Mouse (Mus musculus): Measurements from ENCODE around the gene Krt82. TPM values are rescaled to one million over a fixed set of nuclear protein-coding genes. Genes with fewer than 3 reads are reported as not detected.
A peak's percentile ranks its signal among the peaks of the same experiment; 100 is the strongest.

Gene Krt82
- total and polyA plus RNA-seq, 3 experiments, result not detected

GRCm38 (mm10) chr15:101506896-101507758, 43.3 kb downstream of the Krt82 start:
- intact Hi-C loops (cut with DNase I), result no loop called here
- DNase-seq, result no peak
- H3K4me1 ChIP-seq (ENCODE audit: control insufficient read depth, insufficient read depth, low read length), result no peaks in the 10 kb centered on the region
- H3K79me2 ChIP-seq (replicated peaks; ENCODE audit: control insufficient read depth, insufficient read depth, low read length), result no peaks in the 10 kb centered on the region
- H3K36me3 ChIP-seq (ENCODE audit: control insufficient read depth, insufficient read depth, low read length), result no peaks in the 10 kb centered on the region
- 37% methylated on average over 14 of the region's 14 CpGs for WGBS
- H3K9ac ChIP-seq (ENCODE audit: low read depth, low read length), result no peak overlapping the region
- no peak overlapping the region for H3K27ac ChIP-seq
- TF ChIP-seq POLR2A (IDR thresholded peaks at IDR 0.05; ENCODE audit: insufficient read depth, low read depth, low read length) (no peak), EP300 (IDR thresholded peaks at IDR 0.05; ENCODE audit: insufficient read depth, low read depth, low read length) (no peak), CTCF (IDR thresholded peaks at IDR 0.05) (no peak)
- H3K27me3 ChIP-seq (ENCODE audit: control insufficient read depth, insufficient read depth, low read length), result no peaks in the 10 kb centered on the region
- H3K4me3 ChIP-seq, result no peak overlapping the region

GRCm38 (mm10) chr15:101497181-101497580, 53.3 kb downstream of the Krt82 start:
- intact Hi-C loops (cut with DNase I), result loop anchor here (2.0 kb wide), 1 partner anchor 158 kb away; no protein-coding TSS in a partner anchor
- Histone ChIP-seq H3K4me1 (ENCODE audit: control insufficient read depth, insufficient read depth, low read length) (no peaks in the 10 kb centered on the region), H3K79me2 (replicated peaks; ENCODE audit: control insufficient read depth, insufficient read depth, low read length) (no peaks in the 10 kb centered on the region), H3K27me3 (ENCODE audit: control insufficient read depth, insufficient read depth, low read length) (no peaks in the 10 kb centered on the region), H3K36me3 (ENCODE audit: control insufficient read depth, insufficient read depth, low read length) (no peaks in the 10 kb centered on the region), H3K27ac (no peak overlapping the region), H3K9ac (ENCODE audit: low read depth, low read length) (no peak overlapping the region), H3K4me3 (no peak overlapping the region)
- 78% methylated on average over 2 of the region's 2 CpGs for WGBS
- TF ChIP-seq POLR2A (IDR thresholded peaks at IDR 0.05; ENCODE audit: insufficient read depth, low read depth, low read length) (no peak), EP300 (IDR thresholded peaks at IDR 0.05; ENCODE audit: insufficient read depth, low read depth, low read length) (0 out of 2 replicates have a peak, but pooled peaks have one; percentile 26), CTCF (IDR thresholded peaks at IDR 0.05) (peak; percentile 64)
- DNase-seq, result peak; percentile 28 to 40

GRCm38 (mm10) chr15:101495266-101495665, 55.2 kb downstream of the Krt82 start:
- Histone ChIP-seq H3K9ac (ENCODE audit: low read depth, low read length) (no peak overlapping the region), H3K79me2 (replicated peaks; ENCODE audit: control insufficient read depth, insufficient read depth, low read length) (no peaks in the 10 kb centered on the region), H3K27me3 (ENCODE audit: control insufficient read depth, insufficient read depth, low read length) (no peaks in the 10 kb centered on the region), H3K36me3 (ENCODE audit: control insufficient read depth, insufficient read depth, low read length) (no peaks in the 10 kb centered on the region), H3K27ac (no peak overlapping the region), H3K4me3 (no peak overlapping the region), H3K4me1 (ENCODE audit: control insufficient read depth, insufficient read depth, low read length) (no peaks in the 10 kb centered on the region)
- intact Hi-C loops (cut with DNase I), result no loop called here
- TF ChIP-seq POLR2A (IDR thresholded peaks at IDR 0.05; ENCODE audit: insufficient read depth, low read depth, low read length) (no peak), CTCF (IDR thresholded peaks at IDR 0.05) (no peak), EP300 (IDR thresholded peaks at IDR 0.05; ENCODE audit: insufficient read depth, low read depth, low read length) (no peak)
- DNase-seq, result no peak
- 82% methylated on average over 8 of the region's 8 CpGs for WGBS

GRCm38 (mm10) chr15:101494203-101494602, 56.3 kb downstream of the Krt82 start:
- no peaks in the 10 kb centered on the region for H3K27me3 ChIP-seq (ENCODE audit: control insufficient read depth, insufficient read depth, low read length)
- no peaks in the 10 kb centered on the region for H3K4me1 ChIP-seq (ENCODE audit: control insufficient read depth, insufficient read depth, low read length)
- WGBS, result 72% methylated on average over 1 of the region's 1 CpGs
- no peak overlapping the region for H3K4me3 ChIP-seq
- H3K27ac ChIP-seq, result no peak overlapping the region
- DNase-seq, result no peak
- intact Hi-C loops (cut with DNase I), result no loop called here
- H3K79me2 ChIP-seq (replicated peaks; ENCODE audit: control insufficient read depth, insufficient read depth, low read length), result no peaks in the 10 kb centered on the region
- no peak overlapping the region for H3K9ac ChIP-seq (ENCODE audit: low read depth, low read length)
- H3K36me3 ChIP-seq (ENCODE audit: control insufficient read depth, insufficient read depth, low read length), result no peaks in the 10 kb centered on the region
- TF ChIP-seq EP300 (IDR thresholded peaks at IDR 0.05; ENCODE audit: insufficient read depth, low read depth, low read length) (no peak), POLR2A (IDR thresholded peaks at IDR 0.05; ENCODE audit: insufficient read depth, low read depth, low read length) (no peak), CTCF (IDR thresholded peaks at IDR 0.05) (no peak)

- Histone ChIP-seq H3K4me3 (no peak overlapping the region), H3K27ac (no peak overlapping the region), H3K27me3 (ENCODE audit: control insufficient read depth, insufficient read depth, low read length) (no peaks in the 10 kb centered on the region), H3K4me1 (ENCODE audit: control insufficient read depth, insufficient read depth, low read length) (no peaks in the 10 kb centered on the region), H3K36me3 (ENCODE audit: control insufficient read depth, insufficient read depth, low read length) (no peaks in the 10 kb centered on the region), H3K9ac (ENCODE audit: low read depth, low read length) (no peak overlapping the region), H3K79me2 (replicated peaks; ENCODE audit: control insufficient read depth, insufficient read depth, low read length) (no peaks in the 10 kb centered on the region)
- TF ChIP-seq EP300 (IDR thresholded peaks at IDR 0.05; ENCODE audit: insufficient read depth, low read depth, low read length) (no peak), CTCF (IDR thresholded peaks at IDR 0.05) (no peak), POLR2A (IDR thresholded peaks at IDR 0.05; ENCODE audit: insufficient read depth, low read depth, low read length) (no peak)
- 94% methylated on average over 6 of the region's 6 CpGs for WGBS
- no peak for DNase-seq
- intact Hi-C loops (cut with DNase I), result no loop called here
Observed at GRCm38 (mm10) chr15:101493713-101494112, 56.8 kb downstream of the Krt82 start.

GRCm38 (mm10) chr15:101492718-101493117, 57.7 kb downstream of the Krt82 start:
- intact Hi-C loops (cut with DNase I), result no loop called here
- WGBS, result 20% methylated on average over 8 of the region's 8 CpGs
- Histone ChIP-seq H3K27me3 (ENCODE audit: control insufficient read depth, insufficient read depth, low read length) (no peaks in the 10 kb centered on the region), H3K4me1 (ENCODE audit: control insufficient read depth, insufficient read depth, low read length) (no peaks in the 10 kb centered on the region), H3K9ac (ENCODE audit: low read depth, low read length) (no peak overlapping the region), H3K27ac (no peak overlapping the region), H3K36me3 (ENCODE audit: control insufficient read depth, insufficient read depth, low read length) (no peaks in the 10 kb centered on the region), H3K4me3 (no peak overlapping the region), H3K79me2 (replicated peaks; ENCODE audit: control insufficient read depth, insufficient read depth, low read length) (no peaks in the 10 kb centered on the region)
- TF ChIP-seq POLR2A (IDR thresholded peaks at IDR 0.05; ENCODE audit: insufficient read depth, low read depth, low read length), result no peak
- TF ChIP-seq CTCF (IDR thresholded peaks at IDR 0.05), result no peak
- no peak for TF ChIP-seq EP300 (IDR thresholded peaks at IDR 0.05; ENCODE audit: insufficient read depth, low read depth, low read length)
- DNase-seq, result no peak
